Mouse (Mus musculus) frontal cortex, adult 2 months (tissue): Measurements from ENCODE around the gene Olfr293. TPM values are rescaled to one million over a fixed set of nuclear protein-coding genes. Genes with fewer than 3 reads are reported as not detected.

ENCODE experiments used
- DNase-seq, 2 experiments: peaks; one replicate each; pipeline ENCODE4 v3.0.0; 2022; ENCODE audit warnings: low spot score in 1 of 2; ENCODE audit errors: extremely low spot score in 1 of 2
- polyA plus RNA-seq: library from polyadenylated mRNA; depleted of rRNA; stranded (reverse); fragments of >200 nt; gene quantifications from 2 replicates; pipeline ENCODE4 v1.2.3, GENCODE M21; 2012; rRNA removed

Gene Olfr293
- polyA plus RNA-seq: not detected in 2 replicates

DNA sequence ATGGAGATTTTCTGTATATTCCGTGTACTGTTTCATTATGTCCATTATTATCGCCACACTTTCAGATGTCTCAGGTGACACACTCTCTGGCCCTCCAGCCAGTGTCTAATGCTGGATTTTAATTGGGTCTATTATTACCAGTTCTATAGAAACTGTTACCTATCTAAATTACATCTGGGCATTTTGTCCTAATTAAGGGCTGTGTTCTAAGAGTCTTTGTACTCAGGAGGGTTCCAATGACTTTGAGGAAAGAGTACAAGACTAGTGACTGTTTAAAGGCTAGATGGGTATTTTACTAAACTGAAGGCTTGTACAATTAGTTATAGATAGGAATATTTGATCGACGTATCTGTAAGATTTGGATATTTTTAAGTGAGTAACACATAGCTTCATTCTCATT, at the start of gene Olfr293:
Gene Olfr293 (plus strand): TSS at position 301 of the 400 bp plus-strand sequence.
- DNase-seq: no peak

DNA sequence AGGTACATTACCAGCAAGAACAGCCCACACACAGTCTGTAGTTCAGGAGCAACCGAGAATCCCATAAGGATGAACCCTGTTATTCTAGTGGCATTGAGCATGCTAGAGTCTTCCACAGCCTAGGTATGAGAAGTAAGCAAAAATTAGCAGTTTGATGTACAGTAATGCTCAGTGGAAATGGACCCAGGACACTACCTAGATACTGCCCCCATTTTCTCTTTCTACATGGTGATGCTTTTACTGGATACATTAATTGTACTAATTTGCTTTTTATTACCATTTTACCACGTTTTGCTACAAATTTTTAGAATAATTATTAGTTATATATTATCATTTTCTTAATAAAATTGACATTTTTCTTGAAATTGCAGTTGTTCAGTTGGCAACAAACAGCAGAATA, 32.3 kb upstream of the Olfr293 start, which contains the start of gene Olfr294:
Gene Olfr294 (minus strand): TSS at position 101 of the 400 bp plus-strand sequence.
- no peak for DNase-seq

DNA sequence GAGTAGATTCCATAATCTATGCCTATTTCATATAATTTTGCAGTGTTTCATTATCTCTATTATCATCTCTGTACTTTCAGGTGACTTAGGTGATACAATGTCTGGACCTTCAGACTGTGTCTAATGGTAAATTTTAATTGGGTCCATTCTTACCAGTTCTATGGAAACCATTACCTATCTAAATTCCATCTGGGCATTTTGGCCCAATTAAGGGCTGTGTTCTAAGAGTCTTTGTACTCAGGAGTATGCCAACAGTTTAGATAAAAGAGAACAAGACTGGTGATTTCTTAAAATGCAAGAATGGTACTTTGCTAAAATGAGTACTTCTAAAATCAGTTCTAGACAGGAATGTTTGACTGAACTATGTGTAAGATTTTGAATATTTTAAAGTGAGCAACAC, 39.2 kb downstream of the Olfr293 start, which contains the start of gene Olfr292:
Gene Olfr292 (plus strand): TSS at position 301 of the 400 bp plus-strand sequence.
- DNase-seq: no peak

Other genes with a start within 250 kb of the Olfr293 start
- not detected in 2 replicates for gene Olfr301, start 245.2 kb upstream of the Olfr293 start, polyA plus RNA-seq
- not detected in 2 replicates for gene Olfr299, start 189.1 kb upstream of the Olfr293 start, polyA plus RNA-seq
- not detected in 2 replicates for gene Olfr298, start 156.6 kb upstream of the Olfr293 start, polyA plus RNA-seq
- 0.11 TPM in 1 of 2 replicates, not detected in the other for gene Olfr297, start 129.1 kb upstream of the Olfr293 start, polyA plus RNA-seq
- gene Olfr295, start 65.2 kb upstream of the Olfr293 start, polyA plus RNA-seq: not detected in 2 replicates
- not detected in 2 replicates for gene Olfr294, start 32.4 kb upstream of the Olfr293 start, polyA plus RNA-seq
- not detected in 2 replicates for gene Olfr292, start 39.3 kb downstream of the Olfr293 start, polyA plus RNA-seq
- gene Folh1, start 126.9 kb downstream of the Olfr293 start, polyA plus RNA-seq: 3.2 and 4.3 TPM in 2 replicates
- gene Vmn2r77, start 146.0 kb downstream of the Olfr293 start, polyA plus RNA-seq: not detected in 2 replicates